Mouse (Mus musculus) neural tube, embryonic 15.5 days (tissue): ENCODE measurements at regions not wholly inside any gene's neighbourhood (a gene's known extent, or its start where the extent isn't known, plus 50 kb on each side); places are given as distances from the start of the nearest gene placed in this dataset.
A peak's percentile ranks its signal among the peaks of the same experiment; 100 is the strongest.

Experiments
- ATAC-seq: fragments of 200-750 bp; cut with Nextera tagmentation; 2 replicates; pipeline ENCODE4 v1.8.0; 2017; ENCODE audit warnings: mild to moderate bottlenecking, moderate TSS enrichment, moderate library complexity; ENCODE audit not compliant: low FRiP score
- H3K27ac ChIP-seq: fragments of 300-500 bp; sonication (generic); replicated peaks from 2 replicates; pipeline ENCODE4 v1.5.1; 2015; ENCODE audit warnings: mild to moderate bottlenecking, inconsistent platforms
- H3K27me3 ChIP-seq: fragments of 300-500 bp; sonication (generic); replicated peaks from 2 replicates; pipeline ENCODE4 v1.6.1; 2015; ENCODE audit warnings: inconsistent platforms
- H3K36me3 ChIP-seq: fragments of 300-500 bp; sonication (generic); 2 replicates; pipeline ENCODE4 v1.6.1; 2015; ENCODE audit warnings: inconsistent platforms
- H3K4me1 ChIP-seq: fragments of 300-500 bp; sonication (generic); 2 replicates; pipeline ENCODE4 v1.6.1; 2015; ENCODE audit warnings: inconsistent platforms
- H3K4me2 ChIP-seq: fragments of 300-500 bp; sonication (generic); 2 replicates; pipeline ENCODE4 v1.6.1; 2015; ENCODE audit warnings: inconsistent platforms, mild to moderate bottlenecking, moderate library complexity
- H3K4me3 ChIP-seq: fragments of 300-500 bp; sonication (generic); replicated peaks from 2 replicates; pipeline ENCODE4 v1.5.1; 2015; ENCODE audit warnings: mild to moderate bottlenecking, inconsistent platforms
- H3K9ac ChIP-seq: fragments of 300-500 bp; sonication (generic); replicated peaks from 2 replicates; pipeline ENCODE4 v1.6.1; 2015; ENCODE audit warnings: mild to moderate bottlenecking, inconsistent platforms
- H3K9me3 ChIP-seq: fragments of 300-500 bp; sonication (generic); replicated peaks from 2 replicates; pipeline ENCODE4 v1.6.1; 2016; ENCODE audit warnings: inconsistent platforms
- WGBS: fragments of 180-500 bp; shearing (Covaris S2); methylation state at CpG from one replicate; pipeline ENCODE4 v1.1.7; 2015; ENCODE audit warnings: mixed read lengths; 5-methylcytosine and 5-hydroxymethylcytosine counted together

DNA sequence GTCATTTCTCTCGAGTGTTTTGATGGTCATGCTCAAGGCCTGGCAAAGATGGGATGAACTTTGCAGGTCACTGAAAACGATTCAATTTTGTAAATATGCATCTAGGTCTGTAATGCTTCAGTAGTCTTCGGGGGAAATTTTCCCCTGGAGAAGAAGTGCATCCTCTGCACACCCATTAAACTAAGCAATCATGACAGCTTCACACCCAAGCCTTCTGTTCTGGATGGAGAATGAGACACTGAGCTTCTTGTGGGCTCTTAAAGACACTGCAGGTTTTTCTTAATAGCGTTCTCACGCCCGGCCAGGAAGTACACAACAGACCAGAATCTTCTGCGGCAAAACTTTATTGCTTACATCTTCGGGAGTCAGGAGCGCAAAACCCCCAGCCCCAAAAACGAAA, 151.0 kb downstream of the Csl start:
- Histone ChIP-seq H3K4me3 (no peak overlapping the region), H3K27me3 (no peaks in the 10 kb centered on the region), H3K9me3 (no peaks in the 10 kb centered on the region), H3K36me3 (no peaks in the 10 kb centered on the region), H3K27ac (no peak overlapping the region), H3K4me2 (no peak overlapping the region), H3K4me1 (no peaks in the 10 kb centered on the region), H3K9ac (no peak overlapping the region)
- 85% methylated on average over 10 of the region's 10 CpGs for WGBS
- ATAC-seq: no peak

DNA sequence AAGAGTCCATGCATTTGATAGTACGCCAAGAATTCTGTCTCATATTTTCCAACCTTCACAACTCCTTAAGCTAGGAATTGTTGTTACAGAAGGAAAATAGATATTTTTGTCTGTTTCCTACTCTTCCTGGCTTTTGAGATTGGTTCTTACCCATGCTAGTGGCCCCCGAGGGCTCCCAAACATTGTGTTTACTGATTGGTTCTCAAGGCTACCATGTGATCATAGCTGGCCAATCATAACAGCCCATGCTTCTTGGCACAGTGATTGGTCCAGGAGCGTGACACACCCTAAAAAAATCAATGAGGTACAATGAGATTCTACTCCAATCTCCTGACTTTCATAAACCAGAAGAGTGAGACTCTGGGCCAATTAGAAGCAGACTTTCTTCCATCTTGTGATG, 150.0 kb downstream of the Csl start:
- WGBS: 93% methylated on average over 3 of the region's 3 CpGs
- no peak for ATAC-seq
- no peak overlapping the region for H3K4me3 ChIP-seq

DNA sequence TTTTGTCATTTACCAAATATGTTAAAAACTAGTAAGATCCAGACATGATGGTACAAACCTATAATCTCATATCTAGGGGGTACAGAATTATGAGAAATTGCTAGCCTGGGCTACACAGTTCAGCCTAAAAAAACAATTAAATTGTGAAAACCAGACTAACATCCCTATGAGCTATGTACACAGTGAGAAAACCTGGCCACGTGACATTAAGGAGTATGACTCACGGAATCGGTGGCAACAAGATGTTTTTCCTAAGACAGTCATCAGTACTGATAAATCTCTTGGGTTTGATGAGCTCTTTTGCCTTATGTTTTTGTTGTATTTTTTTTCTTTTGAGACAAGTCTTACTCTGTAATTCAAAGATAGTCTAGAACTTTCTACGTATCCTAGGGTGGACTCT, 148.6 kb downstream of the Csl start:
- WGBS: 93% methylated on average over 4 of the region's 4 CpGs
- H3K27me3 ChIP-seq: no peaks in the 10 kb centered on the region
- H3K4me2 ChIP-seq: no peak overlapping the region
- H3K4me1 ChIP-seq: no peaks in the 10 kb centered on the region
- no peaks in the 10 kb centered on the region for H3K9me3 ChIP-seq
- H3K36me3 ChIP-seq: no peaks in the 10 kb centered on the region
- H3K4me3 ChIP-seq: no peak overlapping the region
- no peak overlapping the region for H3K27ac ChIP-seq
- H3K9ac ChIP-seq: no peak overlapping the region
- no peak for ATAC-seq

More for the DNA sequence above, 150.0 kb downstream of the Csl start:
- no peaks in the 10 kb centered on the region for H3K9me3 ChIP-seq
- no peaks in the 10 kb centered on the region for H3K4me1 ChIP-seq
- no peak overlapping the region for H3K27ac ChIP-seq
- no peaks in the 10 kb centered on the region for H3K36me3 ChIP-seq
- H3K4me2 ChIP-seq: no peak overlapping the region
- H3K9ac ChIP-seq: no peak overlapping the region
- H3K27me3 ChIP-seq: no peaks in the 10 kb centered on the region

- no peak overlapping the region for H3K4me3 ChIP-seq
- H3K4me1 ChIP-seq: 0 out of 2 replicates have a peak, but pooled peaks cover 7% of the 10 kb centered on the region
- H3K4me2 ChIP-seq: no peak overlapping the region
- no peaks in the 10 kb centered on the region for H3K36me3 ChIP-seq
- H3K9me3 ChIP-seq: no peaks in the 10 kb centered on the region
- H3K27me3 ChIP-seq: no peaks in the 10 kb centered on the region
- no peak overlapping the region for H3K27ac ChIP-seq
- ATAC-seq: no peak
- H3K9ac ChIP-seq: no peak overlapping the region
- WGBS: 11% methylated on average over 7 of the region's 7 CpGs
These were observed 144.8 kb downstream of the Csl start for GRCm38 (mm10) chr10:99614392-99615249.

GRCm38 (mm10) chr10:99615371-99615770, 144.1 kb downstream of the Csl start:
- H3K27me3 ChIP-seq: no peaks in the 10 kb centered on the region
- H3K4me1 ChIP-seq: 0 out of 2 replicates have a peak, but pooled peaks cover 7% of the 10 kb centered on the region
- no peak overlapping the region for H3K9ac ChIP-seq
- 83% methylated on average over 8 of the region's 8 CpGs for WGBS
- H3K36me3 ChIP-seq: no peaks in the 10 kb centered on the region
- no peak overlapping the region for H3K27ac ChIP-seq
- H3K4me3 ChIP-seq: no peak overlapping the region
- ATAC-seq: no peak
- H3K4me2 ChIP-seq: no peak overlapping the region
- H3K9me3 ChIP-seq: no peaks in the 10 kb centered on the region

- H3K36me3 ChIP-seq: no peaks in the 10 kb centered on the region
- 6% methylated on average over 6 of the region's 6 CpGs for WGBS
- H3K4me1 ChIP-seq: 0 out of 2 replicates have a peak, but pooled peaks cover 7% of the 10 kb centered on the region
- no peak overlapping the region for H3K9ac ChIP-seq
- peak; percentile 33; the same call in 1 of the 2 replicates for ATAC-seq
- H3K4me3 ChIP-seq: no peak overlapping the region
- no peaks in the 10 kb centered on the region for H3K27me3 ChIP-seq
- H3K27ac ChIP-seq: no peak overlapping the region
- H3K4me2 ChIP-seq: no peak overlapping the region
- no peaks in the 10 kb centered on the region for H3K9me3 ChIP-seq
These were observed 143.7 kb downstream of the Csl start for GRCm38 (mm10) chr10:99615779-99616178.

GRCm38 (mm10) chr10:99617623-99618022, 141.8 kb downstream of the Csl start:
- Histone ChIP-seq H3K36me3 (no peaks in the 10 kb centered on the region), H3K27me3 (no peaks in the 10 kb centered on the region), H3K9me3 (no peaks in the 10 kb centered on the region), H3K9ac (no peak overlapping the region), H3K4me2 (no peak overlapping the region), H3K4me3 (no peak overlapping the region), H3K4me1 (0 out of 2 replicates have a peak, but pooled peaks cover 7% of the 10 kb centered on the region), H3K27ac (no peak overlapping the region)
- 83% methylated on average over 3 of the region's 3 CpGs for WGBS
- ATAC-seq: no peak

GRCm38 (mm10) chr10:99619421-99620151, 139.9 kb downstream of the Csl start:
- H3K9me3 ChIP-seq: no peaks in the 10 kb centered on the region
- peak; percentile 65 for ATAC-seq
- H3K27ac ChIP-seq: no peak overlapping the region
- H3K4me2 ChIP-seq: peak overlapping the region; percentile 40
- no peaks in the 10 kb centered on the region for H3K36me3 ChIP-seq
- 0 out of 2 replicates have a peak, but pooled peaks cover 7% of the 10 kb centered on the region for H3K4me1 ChIP-seq
- 45% methylated on average over 18 of the region's 18 CpGs for WGBS
- H3K27me3 ChIP-seq: no peaks in the 10 kb centered on the region
- no peak overlapping the region; the same call in 1 of the 2 replicates for H3K4me3 ChIP-seq
- no peak overlapping the region for H3K9ac ChIP-seq

GRCm38 (mm10) chr10:99620489-99620888, 139.0 kb downstream of the Csl start:
- WGBS: 90% methylated on average over 7 of the region's 7 CpGs
- Histone ChIP-seq H3K27me3 (no peaks in the 10 kb centered on the region), H3K36me3 (no peaks in the 10 kb centered on the region), H3K9ac (no peak overlapping the region), H3K9me3 (no peaks in the 10 kb centered on the region), H3K27ac (no peak overlapping the region), H3K4me2 (no peak overlapping the region), H3K4me3 (no peak overlapping the region), H3K4me1 (0 out of 2 replicates have a peak, but pooled peaks cover 7% of the 10 kb centered on the region)
- ATAC-seq: no peak

DNA sequence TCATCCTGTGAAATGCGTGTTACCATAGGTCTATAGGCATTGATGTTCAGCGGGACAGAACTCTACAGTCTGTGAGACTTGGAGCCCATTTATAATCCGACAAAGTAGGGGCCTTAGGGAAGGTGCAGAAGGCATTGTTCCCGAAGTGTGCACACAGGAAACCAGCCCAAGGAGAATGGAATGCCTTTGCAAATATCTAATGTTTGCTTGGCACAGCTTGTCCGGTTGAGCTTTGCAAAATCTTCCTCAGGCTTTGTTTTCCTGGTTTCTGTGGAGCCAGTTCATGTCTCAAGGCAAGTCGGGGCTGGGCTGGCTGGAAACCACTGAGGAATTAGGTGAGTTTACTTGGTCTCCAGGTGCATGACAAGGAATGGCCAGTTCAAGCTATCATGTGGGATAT, 132.1 kb downstream of the Csl start:
- Histone ChIP-seq H3K27me3 (no peaks in the 10 kb centered on the region), H3K9ac (no peak overlapping the region), H3K4me2 (no peak overlapping the region), H3K4me3 (no peak overlapping the region), H3K27ac (no peak overlapping the region), H3K9me3 (no peaks in the 10 kb centered on the region), H3K4me1 (no peaks in the 10 kb centered on the region), H3K36me3 (no peaks in the 10 kb centered on the region)
- WGBS: 87% methylated on average over 6 of the region's 6 CpGs
- no peak for ATAC-seq

GRCm38 (mm10) chr10:99632250-99632985, 127.0 kb downstream of the Csl start:
- Histone ChIP-seq H3K4me1 (no peaks in the 10 kb centered on the region), H3K9ac (no peak overlapping the region), H3K36me3 (no peaks in the 10 kb centered on the region), H3K27me3 (no peaks in the 10 kb centered on the region), H3K27ac (no peak overlapping the region), H3K4me2 (no peak overlapping the region), H3K4me3 (no peak overlapping the region), H3K9me3 (no peaks in the 10 kb centered on the region)
- WGBS: 87% methylated on average over 6 of the region's 6 CpGs
- no peak for ATAC-seq
